Mouse (Mus musculus) adrenal gland, adult 8-10 months (tissue): Measurements from ENCODE around the gene Mettl8. TPM values are rescaled to one million over a fixed set of nuclear protein-coding genes. Genes with fewer than 3 reads are reported as not detected.

Experiments
- DNase-seq: peaks from one replicate; pipeline ENCODE4 v3.0.0; 2022
- total RNA-seq, 4 experiments: library from RNA; stranded (reverse); gene quantifications; 2 replicates each; pipeline ENCODE4 v1.2.4; 2022

Mettl8 gene
- 10 to 100 TPM; 15.0 to 19.3 (median 17.1) TPM for total RNA-seq

- peak; percentile 85 for DNase-seq
These were observed at the start of gene Mettl8, which contains the start of gene Dcaf17 for GRCm38 (mm10) chr2:71055300-71056114. Gene Mettl8 (minus strand): TSS chr2:71055583. Gene Dcaf17 (plus strand): TSS chr2:71055328.

GRCm38 (mm10) chr2:71104696-71105095 lies 49.3 kb upstream of the Mettl8 start:
- no peak for DNase-seq

GRCm38 (mm10) chr2:71103292-71103680 lies 47.9 kb upstream of the Mettl8 start:
- no peak for DNase-seq

- DNase-seq, result no peak
These were observed 47.4 kb upstream of the Mettl8 start for GRCm38 (mm10) chr2:71102621-71103291.

GRCm38 (mm10) chr2:71096170-71096569 lies 40.8 kb upstream of the Mettl8 start:
- DNase-seq, result no peak

- no peak for DNase-seq
These were observed 35.5 kb upstream of the Mettl8 start for GRCm38 (mm10) chr2:71090660-71091445.

- no peak for DNase-seq
These were observed 34.4 kb upstream of the Mettl8 start for GRCm38 (mm10) chr2:71089766-71090165.

GRCm38 (mm10) chr2:71083454-71084193 lies 28.2 kb upstream of the Mettl8 start:
- DNase-seq, result no peak

GRCm38 (mm10) chr2:71082416-71082815 lies 27.0 kb upstream of the Mettl8 start:
- DNase-seq, result no peak

GRCm38 (mm10) chr2:71073828-71074227 lies 18.4 kb upstream of the Mettl8 start:
- DNase-seq, result no peak

GRCm38 (mm10) chr2:71073330-71073729 lies 17.9 kb upstream of the Mettl8 start:
- DNase-seq, result no peak

GRCm38 (mm10) chr2:71071601-71072000 lies 16.2 kb upstream of the Mettl8 start:
- DNase-seq, result no peak

GRCm38 (mm10) chr2:71056115-71056835 lies 892 bp upstream of the Mettl8 start:
- DNase-seq, result no peak

GRCm38 (mm10) chr2:71054716-71055115 lies 667 bp downstream of the Mettl8 start:
- no peak for DNase-seq

- DNase-seq, result no peak
These were observed 4.9 kb downstream of the Mettl8 start for GRCm38 (mm10) chr2:71050511-71050910.

- no peak for DNase-seq
These were observed 6.5 kb downstream of the Mettl8 start for GRCm38 (mm10) chr2:71048896-71049295.

GRCm38 (mm10) chr2:71046751-71047320 lies 8.5 kb downstream of the Mettl8 start:
- DNase-seq, result no peak

GRCm38 (mm10) chr2:71046151-71046550 lies 9.2 kb downstream of the Mettl8 start:
- no peak for DNase-seq

- DNase-seq, result peak; percentile 56
These were observed 15.8 kb downstream of the Mettl8 start for GRCm38 (mm10) chr2:71039522-71040121.

- DNase-seq, result no peak
These were observed 17.9 kb downstream of the Mettl8 start for GRCm38 (mm10) chr2:71037447-71037846.

- DNase-seq, result no peak
These were observed 21.4 kb downstream of the Mettl8 start for GRCm38 (mm10) chr2:71033987-71034386.
